Mouse (Mus musculus) T-helper 2 cell (primary cell): ENCODE data around the gene Hoxa5.

Source experiments
- in situ Hi-C: fragments of 300-600 bp; cut with MboI, MseI; formaldehyde crosslinking; loops from one replicate; pipeline ENCODE4 v1.15.1; 2025; ENCODE audit warnings: high pct_unique_total_duplicates

Gene Hoxa5

DNA sequence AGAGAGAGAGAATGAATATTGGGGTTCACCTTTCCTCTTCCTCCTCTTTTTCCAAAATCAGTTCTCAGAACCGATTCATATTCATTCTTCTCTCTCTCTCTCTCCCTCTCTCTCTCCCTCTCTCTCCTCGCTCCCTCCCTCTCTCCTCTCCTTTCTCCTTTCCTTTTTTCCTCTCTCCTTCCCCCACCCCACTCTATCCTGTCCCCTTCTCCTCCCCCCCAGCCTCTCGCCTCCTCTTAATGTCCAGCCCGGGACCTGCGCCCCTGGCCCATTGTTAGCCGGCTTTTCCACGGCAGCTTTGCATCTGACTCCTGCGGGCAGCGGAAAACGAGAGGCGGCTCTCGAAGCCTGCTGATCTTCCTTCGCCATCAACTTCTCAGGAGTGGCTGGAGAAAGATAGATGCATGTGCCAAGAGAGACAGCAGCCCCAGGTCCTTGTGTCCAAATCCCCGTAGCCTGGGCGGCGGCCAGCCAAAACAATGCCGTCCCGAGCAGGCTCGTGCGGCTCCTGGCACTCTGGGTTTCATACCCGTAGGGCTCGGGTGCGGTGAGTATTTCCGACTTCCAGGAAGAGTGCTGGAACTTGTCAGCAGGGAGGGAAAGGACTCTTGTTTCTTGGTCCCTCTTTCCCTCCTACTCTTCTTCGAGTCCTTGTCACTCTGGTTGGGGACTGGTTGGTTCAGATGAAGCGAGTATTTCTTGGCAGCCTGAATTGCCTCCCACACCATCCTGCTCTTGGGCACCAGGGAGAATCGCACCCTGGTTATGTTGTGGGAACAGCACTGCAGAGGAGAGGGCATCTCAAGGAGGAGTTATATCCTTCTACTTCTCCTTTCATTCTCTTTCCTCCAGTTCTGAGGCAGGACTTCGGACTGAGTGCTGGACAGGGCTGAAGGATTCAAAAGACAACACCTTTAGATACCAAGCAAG, 38.7 kb downstream of the Hoxa5 start:
- in situ Hi-C loops, result no loop called here

DNA sequence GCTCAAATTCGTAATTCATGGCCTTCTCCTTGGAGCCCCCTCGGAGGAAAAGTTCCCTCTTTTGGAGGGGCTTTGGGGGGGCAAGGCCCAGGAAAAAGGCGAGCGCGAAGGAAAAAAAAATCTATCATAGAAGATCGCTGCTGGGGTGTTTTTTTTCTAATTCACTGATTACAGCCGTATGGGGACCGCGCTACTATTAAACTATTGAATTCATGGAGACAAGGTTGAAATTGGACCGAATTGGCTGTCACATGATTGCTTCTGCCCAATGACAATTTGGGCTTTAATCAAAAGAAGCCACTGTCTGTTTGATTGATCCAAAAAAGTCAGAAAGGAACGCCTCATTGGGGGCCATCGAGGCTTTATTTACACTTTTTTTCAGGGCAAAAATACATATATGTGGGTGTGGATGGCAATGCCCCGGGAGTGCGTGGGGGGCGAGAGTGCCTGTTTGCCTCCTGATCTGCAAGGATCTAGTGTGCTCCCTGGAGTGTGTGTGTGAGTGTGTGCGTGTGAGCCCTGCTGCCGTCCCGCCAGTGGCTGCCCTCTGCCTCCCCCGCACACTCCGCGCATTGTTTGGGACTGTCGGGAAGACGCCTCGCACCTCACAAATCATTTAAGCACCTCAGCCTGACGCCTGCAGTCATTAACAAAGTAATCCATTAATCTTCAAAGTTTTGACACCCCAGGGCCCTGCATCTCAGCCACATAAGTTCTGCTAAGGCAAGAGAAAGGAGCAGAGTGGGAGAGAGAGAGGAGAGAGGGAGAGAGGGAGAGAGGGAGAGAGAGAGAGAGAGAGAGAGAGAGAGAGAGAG, 39.6 kb downstream of the Hoxa5 start, which contains the start of gene Hoxa2:
Gene Hoxa2 (minus strand): TSS at position 206 of the 815 bp plus-strand sequence.
- in situ Hi-C loops, result no loop called here

DNA sequence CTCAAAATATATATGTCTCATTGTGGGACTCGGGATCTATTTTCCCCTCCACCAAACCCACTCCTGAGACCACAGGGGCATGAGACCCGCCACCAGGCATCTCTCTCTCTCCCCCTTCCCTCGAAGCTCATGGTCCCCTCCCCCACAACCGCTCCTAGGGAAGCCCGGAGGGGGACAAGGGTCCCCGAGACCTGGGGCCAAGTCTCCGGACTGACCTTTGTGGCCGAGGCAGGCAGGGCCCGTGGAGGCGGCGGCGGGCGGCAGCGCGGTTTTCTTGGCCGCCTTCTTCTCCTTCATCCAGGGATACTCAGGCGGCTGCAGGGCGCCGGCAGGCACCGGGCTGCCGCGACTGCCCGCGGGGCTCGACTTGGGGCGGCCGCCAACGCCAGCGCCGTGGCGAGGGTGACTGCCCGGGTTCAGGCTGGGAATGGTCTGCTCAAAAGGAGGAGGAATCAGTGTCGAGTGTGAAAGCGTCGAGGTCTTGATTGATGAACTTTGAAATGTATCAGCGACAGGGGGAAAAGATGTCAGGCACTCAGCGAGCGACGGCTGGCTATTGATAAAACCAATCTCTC, 40.2 kb downstream of the Hoxa5 start:
- in situ Hi-C loops, result no loop called here

DNA sequence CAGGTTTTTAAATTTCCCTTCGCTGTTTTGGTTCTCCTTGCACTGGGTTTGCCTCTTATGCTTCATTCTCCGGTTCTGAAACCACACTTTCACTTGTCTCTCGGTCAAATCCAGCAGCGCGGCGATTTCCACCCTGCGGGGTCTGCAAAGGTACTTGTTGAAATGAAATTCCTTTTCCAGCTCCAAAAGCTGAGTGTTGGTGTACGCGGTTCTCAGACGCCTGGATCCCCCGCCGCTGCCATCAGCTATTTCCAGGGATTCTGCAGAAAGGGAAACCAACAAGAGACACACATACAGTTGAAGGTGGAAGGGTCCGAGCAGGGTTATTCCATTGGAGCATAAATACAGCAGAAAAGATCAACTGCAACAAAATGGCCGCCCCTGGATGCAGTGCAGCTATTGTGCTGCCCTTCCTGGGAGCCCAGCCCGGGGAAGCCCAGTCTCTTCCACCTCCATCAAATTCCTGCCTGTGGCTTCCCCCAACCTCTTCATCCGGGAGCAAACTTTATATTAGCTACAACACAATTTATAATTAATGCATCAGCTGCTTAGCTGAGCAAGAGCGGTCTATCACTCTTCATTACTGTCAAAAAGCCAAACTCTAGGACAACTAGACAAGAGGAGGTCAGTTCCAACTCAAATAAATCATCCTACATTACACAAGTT, 40.9 kb downstream of the Hoxa5 start:
- in situ Hi-C loops, result no loop called here

DNA sequence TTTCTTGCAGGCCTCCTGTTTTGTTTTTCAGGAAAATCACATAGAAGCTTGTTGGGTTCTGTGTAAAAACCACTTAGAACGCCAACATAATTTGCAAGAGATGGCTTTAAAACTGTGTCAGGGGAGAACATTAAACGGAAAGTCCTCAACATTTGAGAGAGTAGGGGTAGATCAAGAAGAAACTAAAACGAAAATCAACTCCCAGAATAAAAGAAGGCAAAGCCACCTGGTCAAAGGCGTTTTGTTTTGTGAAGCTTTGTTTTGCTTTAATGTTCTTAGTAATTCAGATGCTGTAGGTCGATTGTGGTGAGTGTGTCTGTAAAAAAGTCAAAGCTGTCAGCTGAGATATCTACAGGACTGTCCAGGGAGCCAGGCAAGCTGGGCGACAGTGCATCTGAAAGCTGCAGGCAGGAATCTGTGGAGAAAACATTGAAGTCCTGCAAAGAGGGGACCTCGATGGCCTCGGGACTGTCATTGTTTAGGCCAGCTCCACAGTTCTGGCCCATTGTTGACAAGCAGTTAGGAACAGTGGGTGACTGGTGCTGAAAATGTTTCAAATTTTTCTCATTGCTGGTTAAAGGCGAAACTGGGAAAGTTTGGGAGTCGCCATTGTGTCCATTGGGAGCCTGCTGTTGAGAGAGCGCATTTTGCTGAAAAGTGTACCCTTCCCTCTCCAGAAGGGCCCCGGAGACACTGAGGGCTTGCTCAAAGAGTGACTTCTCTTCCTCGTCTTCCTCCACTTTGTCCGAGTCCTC, 41.6 kb downstream of the Hoxa5 start:
- in situ Hi-C loops, result no loop called here

DNA sequence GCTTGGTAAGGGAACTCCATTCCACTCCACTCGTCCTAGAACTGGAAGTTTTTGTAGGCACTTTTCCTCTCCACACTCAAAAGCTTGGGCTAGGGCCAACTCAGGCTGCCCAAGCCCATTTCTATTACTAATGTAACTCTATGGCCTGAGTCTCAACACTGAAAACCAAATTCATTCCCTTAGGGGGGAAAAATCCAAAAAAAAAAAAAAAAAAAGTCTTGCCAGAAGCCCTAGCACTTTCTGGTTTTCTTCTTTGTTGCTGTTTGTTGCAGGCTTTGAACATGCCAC, 42.4 kb downstream of the Hoxa5 start:
- in situ Hi-C loops, result no loop called here

DNA sequence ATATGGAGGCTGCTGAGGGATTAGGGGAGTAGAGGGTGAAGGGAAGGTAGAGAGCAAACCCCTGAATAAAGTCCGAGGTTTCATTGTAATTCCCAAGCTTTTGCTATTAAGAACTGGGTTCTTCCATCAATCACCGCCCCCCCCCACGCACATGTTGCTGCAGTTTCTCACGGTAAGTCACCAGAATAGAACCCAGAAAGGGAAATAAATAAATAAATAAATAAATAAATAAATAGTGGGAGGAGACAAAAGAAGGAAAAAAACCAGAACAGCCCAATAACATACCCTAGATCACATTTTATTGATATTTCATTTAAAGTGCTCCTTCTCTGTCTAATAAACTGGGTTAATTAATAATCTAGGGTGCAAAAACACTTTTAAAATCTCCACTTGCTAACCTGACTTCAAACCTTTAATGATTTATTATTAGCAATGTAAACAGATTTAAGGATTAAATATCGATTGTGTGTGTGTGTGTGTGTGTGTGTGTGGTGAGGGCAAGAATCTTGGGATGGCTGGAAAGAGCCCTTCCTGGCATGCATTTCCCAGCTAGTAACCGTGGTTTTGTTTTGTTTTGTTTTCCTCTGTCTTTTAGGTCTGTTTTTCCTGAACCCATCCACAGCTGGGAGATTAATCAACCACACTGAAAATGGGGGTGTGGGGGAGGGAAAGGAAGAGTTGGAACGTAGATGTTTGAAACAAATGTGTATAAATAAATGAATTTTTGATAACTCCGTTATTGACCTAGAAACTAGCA, 42.9 kb downstream of the Hoxa5 start:
- in situ Hi-C loops, result no loop called here

DNA sequence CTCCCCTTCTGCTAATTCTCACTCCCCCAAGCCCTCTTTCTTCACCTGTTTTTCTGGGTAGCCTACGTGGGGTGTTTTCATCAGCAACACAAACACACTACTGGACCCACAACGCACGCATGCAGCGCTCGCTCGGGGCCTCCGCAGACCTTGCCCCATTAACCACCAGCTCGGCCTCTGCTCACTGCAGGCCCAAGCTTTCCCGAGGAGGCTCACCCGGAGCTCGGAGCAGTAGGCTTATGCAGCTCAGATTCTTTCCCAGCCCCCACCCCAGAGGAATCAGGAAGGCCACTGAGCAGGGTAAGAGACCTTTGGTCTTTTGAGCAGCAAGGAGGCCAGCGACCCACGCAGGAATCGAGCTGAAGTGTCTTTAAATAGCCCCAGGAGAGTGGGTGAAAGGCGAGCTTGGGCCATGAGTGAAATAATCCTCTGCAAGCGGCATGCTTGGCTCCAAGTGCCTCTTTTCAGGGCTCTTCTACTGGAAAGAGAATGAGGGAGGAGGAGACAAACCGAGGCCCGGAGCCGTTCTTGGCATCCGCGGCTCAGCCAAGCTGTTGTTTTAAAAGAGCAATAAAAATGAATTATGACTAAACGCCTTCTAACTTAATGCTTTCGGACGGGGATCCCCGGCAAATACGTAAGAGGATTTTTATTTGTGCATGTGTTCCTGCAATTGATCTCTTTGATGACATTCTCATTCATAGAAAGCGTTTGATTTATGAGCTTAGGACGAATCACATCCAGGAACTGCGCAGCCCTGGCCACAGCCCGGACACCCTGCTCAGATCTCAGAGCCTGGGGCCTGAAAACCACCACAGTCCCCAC, 43.7 kb downstream of the Hoxa5 start:
- in situ Hi-C loops, result no loop called here

DNA sequence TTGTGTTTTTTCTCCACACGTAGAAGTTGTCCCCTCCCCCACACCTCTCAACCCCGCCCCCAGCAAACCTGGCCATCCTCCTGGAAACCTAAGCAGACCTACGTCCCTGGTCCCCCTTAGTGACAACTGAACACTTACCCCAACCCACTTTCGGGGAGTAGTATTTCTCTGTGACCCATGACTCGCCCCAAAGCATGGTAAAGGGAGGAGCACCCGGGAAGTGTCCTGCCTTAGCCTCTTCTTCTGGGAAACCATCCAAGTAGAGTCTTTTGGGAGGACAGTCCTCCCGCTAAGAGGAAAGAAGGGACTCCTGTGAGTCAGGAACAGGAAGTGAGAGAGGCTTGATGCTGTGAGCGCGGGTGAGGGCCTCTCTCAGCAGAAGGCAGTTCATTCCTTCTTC, 44.4 kb downstream of the Hoxa5 start:
- in situ Hi-C loops, result loop anchor here (10.0 kb wide), 1 partner anchor 145 kb away; the partner anchor contains the start of gene Skap2

DNA sequence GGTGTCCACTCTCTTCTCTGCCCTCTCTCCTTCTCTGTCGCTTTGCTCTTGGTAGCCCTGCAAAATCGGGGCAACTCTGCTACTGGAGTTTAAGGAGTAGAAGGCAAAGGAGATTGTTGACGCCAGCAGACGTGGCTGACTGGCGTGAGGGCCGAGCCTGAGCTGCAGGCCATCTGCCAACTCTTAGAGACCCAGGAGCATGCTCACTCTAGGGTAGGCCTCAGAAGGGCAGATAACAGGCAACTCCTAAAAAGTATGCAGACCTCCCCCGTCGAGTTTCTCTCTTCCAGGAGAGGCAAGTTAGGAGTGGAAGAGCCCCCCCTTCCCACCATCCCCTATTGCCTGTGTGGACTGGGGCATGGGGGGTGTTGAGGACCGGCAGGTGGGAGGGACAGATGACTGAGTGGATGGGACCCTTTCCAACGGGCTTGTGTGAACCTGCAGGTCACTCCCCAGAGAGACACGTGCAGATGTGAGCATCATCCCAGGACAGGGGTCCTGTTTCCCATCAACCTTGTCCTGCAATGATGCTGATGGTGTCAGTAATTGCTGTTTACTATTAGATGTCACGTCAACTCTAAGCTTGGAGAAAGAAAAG, 45.1 kb downstream of the Hoxa5 start:
- in situ Hi-C loops, result loop anchor here (10.0 kb wide), 1 partner anchor 144 kb away; the partner anchor contains the start of gene Skap2

DNA sequence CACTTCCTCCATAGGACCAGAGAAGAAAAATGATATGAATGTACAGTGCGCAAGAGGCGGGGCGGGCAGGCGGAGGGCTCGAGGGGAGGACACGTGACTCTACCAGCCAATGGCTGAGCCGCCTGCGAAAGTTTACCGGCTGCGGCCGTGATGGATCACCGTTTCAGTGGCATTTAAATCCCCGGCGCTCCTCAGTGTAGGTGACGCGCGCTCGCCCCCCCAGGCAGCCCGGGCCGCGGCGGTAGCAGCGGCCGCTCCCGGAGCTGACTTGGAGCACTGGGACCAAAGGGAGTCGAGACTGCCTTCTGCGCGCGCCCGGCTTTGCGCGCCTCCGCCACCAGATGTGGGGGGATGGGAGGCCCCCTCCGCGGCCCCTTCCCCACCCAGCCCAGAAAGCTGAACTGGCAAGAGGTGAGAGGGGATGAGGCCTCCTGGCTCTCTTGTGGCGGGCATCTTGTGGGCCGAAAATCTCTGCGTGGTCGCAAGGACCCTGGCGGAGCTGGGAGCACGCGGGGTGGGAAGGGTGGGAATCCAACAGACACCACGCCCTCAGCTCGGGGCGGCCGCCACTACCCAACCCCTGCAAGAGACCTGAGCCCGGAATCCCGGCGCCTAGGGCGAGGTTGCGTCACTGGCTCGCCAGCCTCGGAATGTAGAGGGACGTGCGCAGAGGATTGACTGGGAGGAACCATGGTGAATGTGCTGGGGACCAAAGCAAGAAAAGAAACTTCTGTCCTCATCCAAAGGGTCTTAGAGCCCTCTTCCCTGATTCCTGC, 45.9 kb downstream of the Hoxa5 start, which contains the start of gene Hoxa1:
Gene Hoxa1 (minus strand): TSS at position 42 of the 776 bp plus-strand sequence.
- in situ Hi-C loops, result loop anchor here (10.0 kb wide), 1 partner anchor 144 kb away; the partner anchor contains the start of gene Skap2

DNA sequence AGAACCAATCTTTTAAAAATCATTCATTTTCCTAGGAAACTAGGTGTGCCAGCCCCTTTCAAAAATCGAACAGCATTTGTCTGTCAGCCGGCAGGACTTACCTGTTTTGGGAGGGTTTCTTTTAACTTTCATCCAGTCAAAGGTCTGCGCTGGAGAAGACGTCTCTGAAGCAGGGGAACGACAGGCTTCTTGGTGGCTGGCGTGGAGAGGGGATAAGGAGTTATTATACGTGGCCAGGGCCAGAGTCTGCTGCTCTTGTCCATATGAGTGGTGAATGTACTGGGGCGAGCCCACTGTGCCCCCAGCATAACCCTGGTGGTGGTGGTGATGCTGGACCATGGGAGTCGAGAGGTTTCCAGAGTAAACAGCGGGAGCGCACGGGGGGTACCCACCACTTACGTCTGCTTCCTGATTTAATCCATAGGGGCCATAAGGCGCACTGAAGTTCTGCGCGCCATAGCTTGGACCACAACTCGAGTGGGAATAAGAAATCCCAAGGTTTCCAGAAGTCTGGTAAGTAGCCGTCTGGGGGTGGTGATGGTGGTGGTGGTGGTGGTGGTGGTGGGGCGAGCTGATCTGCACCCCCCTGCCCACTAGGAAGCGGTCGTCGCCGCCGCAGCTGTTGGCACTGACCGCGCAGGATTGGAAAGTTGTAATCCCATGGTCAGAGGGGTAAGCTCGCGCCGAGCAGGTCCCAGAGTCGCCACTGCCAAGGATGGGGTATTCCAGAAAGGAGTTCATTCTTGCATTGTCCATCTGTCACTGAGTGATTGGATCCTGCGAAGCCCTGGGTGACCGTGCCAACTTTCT, 46.7 kb downstream of the Hoxa5 start:
- in situ Hi-C loops, result loop anchor here (10.0 kb wide), 1 partner anchor 143 kb away; the partner anchor contains the start of gene Skap2

DNA sequence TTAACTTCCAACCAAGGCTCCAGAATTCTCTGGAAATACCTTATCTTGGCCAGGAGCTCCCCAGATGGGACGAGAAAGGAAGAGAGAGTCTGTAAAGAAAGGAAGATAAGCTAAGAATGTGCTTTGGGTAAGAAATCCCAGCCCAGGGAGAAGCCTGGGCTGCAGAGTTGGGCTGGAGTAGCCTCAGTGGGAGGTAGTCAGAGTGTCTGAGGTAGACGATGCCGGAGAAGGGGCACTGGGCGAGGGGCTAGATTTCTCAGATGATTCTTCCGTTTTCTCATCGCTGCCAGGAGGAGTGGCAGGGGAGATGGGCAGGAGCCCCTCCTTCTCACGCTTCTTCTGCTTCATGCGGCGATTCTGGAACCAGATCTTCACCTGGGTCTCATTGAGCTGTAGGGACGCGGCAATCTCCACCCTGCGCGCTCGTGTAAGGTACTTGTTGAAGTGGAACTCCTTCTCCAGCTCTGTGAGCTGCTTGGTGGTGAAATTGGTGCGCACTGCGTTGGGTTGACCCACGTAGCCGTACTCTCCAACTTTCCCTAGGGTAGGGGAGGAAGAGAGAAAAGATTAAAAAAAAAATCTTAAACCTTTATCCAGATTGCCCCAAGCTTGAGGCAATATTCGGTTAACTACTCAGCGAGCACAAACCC, 47.7 kb downstream of the Hoxa5 start:
- in situ Hi-C loops, result loop anchor here (10.0 kb wide), 1 partner anchor 142 kb away; the partner anchor contains the start of gene Skap2

DNA sequence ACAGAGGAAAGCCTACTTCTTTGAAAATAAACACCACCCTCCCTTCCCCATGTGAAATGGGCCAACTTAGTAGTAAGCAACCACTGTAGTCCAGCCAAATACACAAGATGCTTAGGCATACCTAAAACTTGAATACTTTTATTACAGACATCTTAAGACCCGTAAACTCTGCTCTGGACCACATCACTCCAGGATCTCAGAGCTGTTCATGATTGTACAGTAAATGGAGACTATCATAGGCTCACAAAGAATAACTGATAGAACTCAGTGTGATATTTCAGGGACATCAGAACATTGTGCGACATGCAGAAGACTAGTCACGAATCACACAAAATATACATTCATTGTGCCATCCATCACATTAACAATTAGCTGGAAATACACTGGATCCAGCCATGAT, 48.9 kb downstream of the Hoxa5 start:
- in situ Hi-C loops, result loop anchor here (10.0 kb wide), 1 partner anchor 141 kb away; the partner anchor contains the start of gene Skap2

DNA sequence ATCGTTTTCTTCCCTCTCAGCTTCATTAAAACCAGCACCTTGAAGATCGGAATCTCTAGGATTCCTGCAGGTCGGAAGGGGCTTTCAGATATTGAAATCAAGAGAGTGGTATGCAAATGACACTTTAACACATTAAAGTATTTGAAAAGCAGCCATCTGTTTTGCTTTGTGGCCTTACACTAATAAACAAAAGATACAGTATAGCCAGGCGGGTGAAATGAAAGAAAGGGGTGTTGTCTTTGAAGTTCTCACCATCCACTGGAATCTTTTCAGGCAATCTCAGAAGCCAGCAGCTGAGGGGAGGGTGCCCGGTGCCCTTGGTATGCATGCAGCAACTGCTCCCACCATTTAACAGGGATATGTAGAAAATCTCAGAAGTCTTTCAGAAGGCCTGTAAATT, 50.3 kb downstream of the Hoxa5 start:
- in situ Hi-C loops, result loop anchor here (10.0 kb wide), 1 partner anchor 139 kb away; the partner anchor contains the start of gene Skap2

DNA sequence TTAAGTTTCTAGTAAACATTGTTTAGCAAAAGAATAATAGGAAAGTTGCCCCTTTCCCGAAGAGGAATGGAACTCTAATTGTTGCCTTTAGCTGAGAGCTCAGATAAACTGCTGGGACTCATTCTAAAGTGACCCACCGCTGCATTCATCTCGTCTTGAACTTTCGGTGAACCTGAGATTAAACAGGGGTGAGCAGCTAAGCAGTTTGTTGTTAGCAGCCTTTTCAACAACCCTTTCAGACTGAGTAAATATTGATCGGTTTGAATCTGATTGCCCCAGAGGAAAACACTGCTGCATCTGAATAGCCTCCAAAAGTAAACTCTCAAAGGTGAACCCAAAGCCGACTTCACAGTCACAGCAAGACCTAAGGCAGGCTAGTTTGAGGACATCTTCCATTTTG, 51.1 kb downstream of the Hoxa5 start:
- in situ Hi-C loops, result loop anchor here (10.0 kb wide), 1 partner anchor 138 kb away; the partner anchor contains the start of gene Skap2
